Mouse (Mus musculus) erythroblast, embryonic 14.5 days (primary cell): ENCODE data around the gene Gm10352. TPM values are rescaled to one million over a fixed set of nuclear protein-coding genes. Genes with fewer than 3 reads are reported as not detected.
"Not testable (repeated sequence)": the region's sequence is repeated elsewhere in the genome, so short reads cannot be mapped to it uniquely, and the experiment has no call there.

Experiments
- H3K27me3 ChIP-seq: 2 replicates; pipeline ENCODE4 v1.6.1; 2012; ENCODE audit warnings: inconsistent platforms; ENCODE audit not compliant: control insufficient read depth
- H3K36me3 ChIP-seq: 2 replicates; pipeline ENCODE4 v1.6.1; 2012; ENCODE audit warnings: mild to moderate bottlenecking, inconsistent platforms; ENCODE audit not compliant: control insufficient read depth
- H3K4me1 ChIP-seq: 2 replicates; pipeline ENCODE4 v1.6.1; 2012; ENCODE audit warnings: inconsistent platforms; ENCODE audit not compliant: control insufficient read depth
- H3K4me3 ChIP-seq: replicated peaks from 2 replicates; pipeline ENCODE3; 2012; ENCODE audit warnings: moderate library complexity, mild to moderate bottlenecking, inconsistent platforms
- H3K9me3 ChIP-seq: 2 replicates; pipeline ENCODE4 v1.6.1; 2012; ENCODE audit warnings: low read length, inconsistent platforms, mixed read lengths; ENCODE audit not compliant: control insufficient read depth
- polyA plus RNA-seq: library from polyadenylated mRNA; stranded (reverse); fragments of >175 nt; gene quantifications from 2 replicates; pipeline ENCODE4 v1.2.3, GENCODE M21; 2012

The Gm10352 gene
- not detected in 2 replicates for polyA plus RNA-seq

GRCm38 (mm10) chrY:2900689-2901088 lies at the start of gene Gm10352:
TSS of gene Gm10352 (plus strand) at chrY:2900989.
- H3K27me3 ChIP-seq, H3K4me1 ChIP-seq, H3K36me3 ChIP-seq, H3K9me3 ChIP-seq, H3K4me3 ChIP-seq: not testable (repeated sequence)

DNA sequence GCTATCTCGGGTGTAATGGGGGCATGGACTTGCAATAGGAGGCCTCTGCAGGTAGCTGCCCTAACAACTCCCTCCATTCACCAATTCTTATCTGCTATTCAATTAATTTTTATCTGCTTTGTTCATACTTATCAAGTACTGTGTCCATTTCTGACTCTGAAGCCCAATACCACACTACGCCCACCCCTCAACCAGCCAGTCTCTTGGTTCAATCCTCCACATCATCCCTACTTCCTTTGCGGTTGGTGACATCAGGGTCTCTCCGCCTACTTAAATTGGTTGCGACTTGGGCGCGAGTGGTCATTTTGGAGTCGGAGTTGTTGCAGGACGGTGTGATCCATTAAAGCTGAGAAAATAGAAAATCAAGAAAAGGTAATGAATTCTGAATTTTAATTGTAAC lies 31.5 kb downstream of the Gm10352 start, which contains the start of gene Gm29289:
Gm29289 (plus strand) TSS at position 301 of the 400 bp plus-strand sequence.
- H3K4me3 ChIP-seq, H3K4me1 ChIP-seq, H3K27me3 ChIP-seq, H3K36me3 ChIP-seq, H3K9me3 ChIP-seq: not testable (repeated sequence)

Other genes with a start within 250 kb of the Gm10352 start
- not detected in 2 replicates for gene Sry, start 237.3 kb upstream of the Gm10352 start, polyA plus RNA-seq
- not detected in 2 replicates for gene H2al2b, start 180.3 kb upstream of the Gm10352 start, polyA plus RNA-seq
- not detected in 2 replicates for gene Gm4064, start 104.8 kb upstream of the Gm10352 start, polyA plus RNA-seq
- not detected in 2 replicates for gene Rbmy, start 70.3 kb upstream of the Gm10352 start, polyA plus RNA-seq
- gene Gm10256, start 70.3 kb upstream of the Gm10352 start, polyA plus RNA-seq: not detected in 2 replicates
- gene Gm29289, start 31.6 kb downstream of the Gm10352 start, polyA plus RNA-seq: not detected in 2 replicates